Mouse (Mus musculus) liver, adult 2 months (tissue): ENCODE results near the gene Gstt4.

Experiments used
- CTCF ChIP-seq: fragments of 200-500 bp; IDR thresholded peaks from 2 replicates; pipeline ENCODE4 v1.5.1; 2011; ENCODE audit warnings: low read depth, low read length, control low read depth
- POLR2A ChIP-seq: fragments of 200-500 bp; IDR thresholded peaks from 2 replicates; pipeline ENCODE4 v1.6.1; 2011; ENCODE audit warnings: low read length, control low read depth; ENCODE audit not compliant: insufficient read depth; ENCODE audit errors: extremely low read depth

DNA sequence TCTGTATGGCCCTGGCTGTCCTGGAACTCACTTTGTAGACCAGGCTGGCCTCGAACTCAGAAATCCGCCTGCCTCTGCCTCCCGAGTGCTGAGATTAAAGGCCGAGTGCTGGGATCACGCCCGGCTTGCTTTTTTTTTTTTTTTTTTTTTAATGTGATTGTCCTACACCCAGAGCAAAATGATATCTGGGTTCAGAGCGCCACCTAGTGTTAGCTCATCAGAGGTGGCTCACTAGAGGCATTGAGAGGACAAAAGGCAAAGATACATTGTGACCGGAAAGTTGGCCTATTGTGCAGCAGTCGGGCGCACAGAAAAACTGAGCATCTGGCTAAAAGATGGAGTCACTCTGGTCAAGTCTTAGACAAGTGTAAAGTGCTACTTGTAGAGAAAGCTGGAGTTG, 31.1 kb upstream of the Gstt4 start:
- TF ChIP-seq POLR2A (no peak), CTCF (peak; percentile 50)
